Mouse (Mus musculus) G1E (cell line): Measurements from ENCODE around the gene Taf8.

Source experiments
- CTCF ChIP-seq: IDR thresholded peaks from 2 replicates; pipeline ENCODE4 v1.5.1; 2012; ENCODE audit warnings: low read depth, low read length, inconsistent platforms, mixed read lengths
- GATA1 ChIP-seq: IDR thresholded peaks from 2 replicates; pipeline ENCODE4 v1.6.1; 2012; ENCODE audit warnings: borderline replicate concordance, low read length, inconsistent platforms, mixed read lengths
- GATA2 ChIP-seq: IDR thresholded peaks from 2 replicates; pipeline ENCODE4 v1.6.1; 2012; ENCODE audit warnings: low read depth, low read length, inconsistent platforms, borderline replicate concordance
- POLR2AphosphoS5 ChIP-seq: IDR thresholded peaks from 2 replicates; pipeline ENCODE4 v1.6.1; 2012; ENCODE audit warnings: low read depth, low read length, inconsistent platforms; ENCODE audit not compliant: insufficient replicate concordance
- TAL1 ChIP-seq: conservative IDR thresholded peaks from 2 replicates; pipeline ENCODE4 v1.6.1; 2012; ENCODE audit warnings: low read depth, low read length, inconsistent platforms, mixed read lengths

- TF ChIP-seq CTCF: no peak
- TF ChIP-seq POLR2AphosphoS5: no peak
- no peak for TF ChIP-seq GATA1
- TF ChIP-seq TAL1: no peak
- TF ChIP-seq GATA2: no peak
These were observed 16.1 kb upstream of the Taf8 start for GRCm38 (mm10) chr17:47518205-47518604.
